Mouse (Mus musculus): ENCODE measurements around the gene Fgfr2.
"Not testable (repeated sequence)": the region's sequence is repeated elsewhere in the genome, so short reads cannot be mapped to it uniquely, and the experiment has no call there.

The Fgfr2 gene

GRCm38 (mm10) chr7:130630956-130631355 is 2492.2 kb downstream of the Fgfr2 start:
- DNase-seq = no peak

DNA sequence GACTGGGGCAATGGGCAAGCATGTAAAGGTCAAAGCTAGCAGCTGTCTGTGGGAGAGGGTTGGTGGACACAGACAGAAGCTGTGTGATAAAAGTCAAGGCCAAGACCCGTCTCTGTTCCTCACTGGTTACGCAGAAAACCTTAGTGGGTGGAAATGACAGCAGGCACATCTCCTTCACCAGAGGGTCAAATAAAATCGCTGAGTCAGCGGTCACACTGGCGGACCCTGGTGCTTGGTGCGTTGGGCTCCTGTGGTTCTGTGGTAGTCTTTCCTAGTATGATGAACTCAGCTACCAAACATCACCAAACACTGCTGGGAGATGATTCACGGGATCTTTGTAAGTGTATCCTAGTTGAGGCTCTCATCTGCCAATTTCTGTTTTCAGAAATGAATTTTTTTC is 2493.2 kb downstream of the Fgfr2 start:
- no peak for DNase-seq

DNA sequence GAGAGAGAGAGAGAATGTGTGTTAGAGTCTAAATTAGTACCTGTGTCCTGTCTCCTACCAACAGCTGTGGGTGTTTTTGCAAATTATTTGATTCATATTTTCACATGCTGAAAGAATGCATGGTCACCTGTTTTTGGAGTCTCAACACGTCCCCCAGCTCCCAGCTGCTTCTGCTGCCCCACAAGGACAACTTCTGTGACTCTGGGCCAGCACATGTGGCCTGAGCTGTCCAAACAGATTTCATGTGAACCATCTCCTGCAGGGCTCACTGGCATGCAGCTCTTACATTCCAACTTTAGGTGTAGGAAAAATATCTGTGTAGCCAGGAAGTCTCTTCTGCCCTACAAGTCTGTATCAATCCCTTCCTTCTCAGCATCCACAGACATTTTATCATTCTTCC is 2494.5 kb downstream of the Fgfr2 start:
- DNase-seq = no peak

DNA sequence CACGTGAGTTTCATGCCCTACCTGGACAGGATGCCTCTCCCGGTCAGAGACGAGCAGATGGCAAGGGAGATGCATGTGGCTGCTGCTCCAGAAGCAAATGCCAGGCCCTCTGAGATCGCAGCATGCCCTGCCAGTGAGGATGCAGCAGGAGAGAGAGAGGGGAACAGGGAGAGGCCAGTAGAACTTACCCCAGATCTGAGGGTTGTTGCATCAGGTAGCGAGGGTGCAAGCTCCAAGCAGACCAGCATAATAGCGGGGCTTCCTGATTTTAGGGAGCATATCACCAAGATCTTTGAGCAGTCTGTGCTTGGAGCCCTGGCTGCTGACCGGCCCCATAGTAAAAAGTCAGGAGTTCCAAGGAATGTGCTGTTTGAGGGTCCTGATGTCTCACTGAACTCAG is 2497.8 kb downstream of the Fgfr2 start:
- no peak for DNase-seq

DNA sequence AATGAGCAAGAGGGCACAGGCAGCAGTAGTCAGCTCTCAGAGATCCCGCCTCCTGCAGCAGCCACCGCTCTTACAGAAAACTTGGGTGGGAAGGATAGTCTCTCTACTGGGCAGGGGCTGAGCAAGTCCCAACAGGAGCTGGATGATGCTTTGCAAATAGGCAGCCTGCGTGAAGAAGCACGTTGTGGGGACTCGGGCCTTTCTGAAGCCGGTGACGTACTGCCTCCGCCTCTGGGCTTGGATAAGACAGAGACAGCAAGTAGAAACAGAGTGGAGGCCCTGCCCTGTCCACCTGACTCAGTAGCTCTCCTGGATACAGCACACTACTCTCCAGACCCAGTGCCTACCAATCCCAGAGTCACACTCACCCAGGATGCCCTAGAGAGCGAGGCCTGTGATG is 2498.9 kb downstream of the Fgfr2 start:
- no peak for DNase-seq

GRCm38 (mm10) chr7:130622359-130622758 is 2500.8 kb downstream of the Fgfr2 start:
- DNase-seq = no peak

DNA sequence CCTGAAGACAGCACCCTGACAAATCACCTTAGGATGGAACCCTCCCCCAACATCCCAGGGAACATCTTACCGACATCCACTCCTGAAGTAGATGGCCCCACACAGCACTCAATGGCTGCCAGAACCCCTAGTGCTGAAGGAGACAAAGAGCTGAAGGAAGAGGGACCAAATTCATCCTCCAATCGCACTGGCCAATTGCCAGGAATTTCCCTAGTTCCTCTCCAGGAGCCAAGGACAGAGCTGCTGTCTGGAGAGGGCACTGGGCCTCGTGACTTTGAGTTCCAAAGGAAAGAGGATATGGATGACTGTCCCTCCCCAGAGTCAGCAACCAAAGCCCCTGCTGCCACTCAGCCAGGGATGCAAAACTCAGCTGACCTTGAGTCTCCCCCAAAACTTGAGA is 2501.2 kb downstream of the Fgfr2 start:
- DNase-seq = peak; percentile 37

DNA sequence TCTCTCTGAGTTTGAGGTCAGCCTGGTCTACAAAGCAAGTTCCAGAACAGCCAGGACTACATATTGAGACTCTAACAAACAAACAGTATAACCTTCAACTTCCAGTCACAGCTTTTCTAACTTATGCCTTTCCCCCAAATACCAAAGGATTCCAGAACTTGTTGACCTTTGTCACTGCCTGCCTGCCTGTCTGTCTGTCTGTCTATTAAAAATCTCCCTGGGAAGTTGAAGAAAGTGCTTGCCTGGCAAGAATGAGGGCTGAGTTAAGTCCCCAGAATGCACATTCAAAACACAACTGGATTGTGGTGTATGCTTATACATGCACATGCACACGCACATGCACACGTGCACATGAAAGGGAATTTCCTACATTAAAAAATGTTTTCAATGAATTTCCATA is 2502.1 kb downstream of the Fgfr2 start:
- no peak for DNase-seq

DNA sequence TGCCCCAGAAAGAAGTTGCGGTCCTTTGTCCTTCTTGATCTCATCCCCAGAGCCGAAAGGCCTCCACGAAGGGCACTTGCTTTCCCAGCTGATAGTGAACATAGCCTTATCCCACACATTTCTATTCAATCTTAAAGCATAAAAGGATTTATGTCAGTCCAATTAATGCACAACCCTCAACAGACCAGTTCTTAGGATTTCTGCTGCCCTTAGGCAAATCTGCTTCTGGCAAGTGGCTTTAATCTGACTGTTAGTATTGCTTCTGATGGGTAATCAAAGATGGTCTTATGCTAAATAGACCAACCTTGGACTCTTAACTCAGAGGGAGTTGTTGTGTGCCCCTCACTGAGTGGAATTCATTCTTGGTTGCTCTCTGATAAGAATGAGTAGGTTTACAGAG is 2505.6 kb downstream of the Fgfr2 start:
- DNase-seq = no peak

DNA sequence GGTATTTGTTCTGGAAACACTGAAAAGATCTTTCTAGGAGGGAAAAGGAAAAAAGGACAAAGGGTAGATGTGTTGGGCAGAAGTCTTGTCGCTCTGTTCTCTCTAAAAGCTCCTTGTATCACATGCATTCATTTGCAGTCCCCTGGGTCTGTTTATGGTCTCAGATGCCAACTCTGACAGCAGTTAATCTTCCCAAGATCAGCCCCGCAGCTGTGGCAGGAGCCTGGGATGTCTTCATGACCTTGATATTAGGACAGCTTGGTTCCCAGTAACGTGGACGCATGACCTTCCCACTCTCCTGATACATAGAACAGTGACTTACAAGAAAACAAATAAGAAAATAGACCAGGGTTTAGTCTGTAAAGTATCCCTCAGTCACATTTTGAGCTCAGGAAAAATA is 2509.2 kb downstream of the Fgfr2 start:
- DNase-seq = no peak

DNA sequence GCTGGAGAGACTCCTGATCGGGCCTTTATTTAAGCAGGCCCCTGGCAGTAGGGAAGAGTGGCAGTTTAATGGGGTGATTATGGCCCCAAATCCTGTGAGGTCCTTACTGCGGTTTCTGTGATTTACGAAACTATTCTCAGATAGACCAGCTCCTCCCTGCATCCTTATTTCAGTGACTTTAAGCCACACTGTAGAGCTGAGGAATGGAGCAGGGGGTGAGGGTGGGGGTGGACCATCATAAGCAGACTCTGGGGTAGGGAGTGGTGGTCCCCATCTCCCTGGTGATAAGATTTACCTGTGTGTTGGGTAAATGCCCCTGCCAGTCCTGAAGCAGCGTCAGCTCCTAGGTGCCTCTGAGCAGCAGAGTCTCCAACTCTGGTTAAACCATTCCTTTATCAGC is 2516.2 kb downstream of the Fgfr2 start:
- no peak for DNase-seq

GRCm38 (mm10) chr7:130605111-130605510 is 2518.0 kb downstream of the Fgfr2 start:
- DNase-seq = peak; percentile 44

DNA sequence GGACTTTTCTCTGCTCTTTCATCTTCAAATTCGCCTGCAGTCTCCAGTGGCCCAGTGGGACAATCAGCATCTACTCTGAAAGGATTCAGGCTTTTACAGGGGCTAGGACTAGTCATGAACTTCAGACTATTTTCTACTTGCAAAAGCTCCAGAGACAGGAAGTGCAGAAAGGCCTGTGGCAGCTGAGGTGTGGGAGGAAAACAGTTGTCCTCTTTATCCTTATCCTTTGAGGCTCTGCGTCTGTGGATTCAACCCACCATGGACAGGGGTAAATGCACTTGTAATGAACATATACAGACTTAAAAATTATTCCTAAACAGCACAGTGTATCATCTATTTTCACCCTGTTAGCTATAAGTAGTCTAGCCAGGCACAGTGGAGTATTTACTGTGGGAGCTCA is 2518.8 kb downstream of the Fgfr2 start:
- DNase-seq = no peak

- no peak for DNase-seq
Measured at GRCm38 (mm10) chr7:130603556-130603955, 2519.6 kb downstream of the Fgfr2 start.

DNA sequence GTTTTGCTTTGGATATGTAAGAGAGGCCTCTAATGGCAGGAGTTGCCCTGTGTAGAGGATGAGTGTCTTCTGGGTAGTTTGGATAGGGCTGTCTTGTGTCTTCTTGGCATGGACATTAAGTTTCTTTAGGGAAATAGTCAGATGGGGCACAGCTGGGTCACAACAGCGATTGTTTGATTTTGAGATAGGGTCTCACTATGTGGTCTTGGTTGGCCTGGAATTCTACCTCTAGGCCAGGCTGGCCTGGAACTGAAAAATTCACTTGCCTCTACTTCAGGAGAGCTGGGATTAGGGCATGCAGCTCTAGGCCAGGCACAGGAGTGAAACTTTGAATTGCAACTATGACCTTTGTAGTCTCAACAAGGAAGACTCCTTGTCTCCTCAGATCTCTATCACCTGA is 2520.3 kb downstream of the Fgfr2 start:
- peak; percentile 15 for DNase-seq

DNA sequence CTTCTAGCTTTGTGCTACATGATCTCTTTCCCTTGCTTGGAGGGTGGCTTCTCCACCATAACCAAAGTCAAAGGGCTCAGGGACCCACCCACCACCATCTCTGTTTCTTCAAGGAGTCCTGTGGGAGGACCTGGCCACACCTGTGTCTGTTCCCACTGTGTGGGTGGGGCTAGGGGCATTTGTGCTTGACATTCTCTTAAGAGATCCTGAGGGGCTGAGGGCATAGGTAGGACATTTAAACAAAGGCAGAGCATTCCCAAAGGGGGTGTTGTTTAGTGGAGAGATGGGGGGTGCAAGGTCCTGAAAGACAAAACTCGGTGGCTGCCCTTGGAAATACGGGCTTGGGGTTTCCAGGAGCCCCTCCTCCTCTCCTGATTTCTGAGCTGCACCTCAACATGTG is 2522.6 kb downstream of the Fgfr2 start:
- DNase-seq = no peak

DNA sequence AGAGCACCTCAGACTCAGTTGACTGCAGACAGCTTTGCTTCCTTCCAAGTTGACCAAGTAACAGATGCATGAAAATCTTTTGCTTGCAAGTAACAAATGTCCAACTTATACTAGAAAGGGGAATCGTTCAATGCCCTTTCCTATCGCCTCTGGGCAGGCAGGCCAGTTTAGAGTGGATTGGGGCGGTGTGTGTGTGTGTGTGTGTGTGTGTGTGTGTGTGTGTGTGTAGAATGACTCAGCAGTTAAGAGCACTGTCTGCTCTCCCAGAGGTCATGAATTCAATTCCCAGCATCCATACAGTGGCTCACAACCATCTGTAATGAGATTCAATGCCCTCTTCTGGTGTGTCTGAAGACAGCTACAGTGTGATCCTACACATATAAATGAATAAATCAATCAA is 2523.1 kb downstream of the Fgfr2 start:
- DNase-seq = no peak

DNA sequence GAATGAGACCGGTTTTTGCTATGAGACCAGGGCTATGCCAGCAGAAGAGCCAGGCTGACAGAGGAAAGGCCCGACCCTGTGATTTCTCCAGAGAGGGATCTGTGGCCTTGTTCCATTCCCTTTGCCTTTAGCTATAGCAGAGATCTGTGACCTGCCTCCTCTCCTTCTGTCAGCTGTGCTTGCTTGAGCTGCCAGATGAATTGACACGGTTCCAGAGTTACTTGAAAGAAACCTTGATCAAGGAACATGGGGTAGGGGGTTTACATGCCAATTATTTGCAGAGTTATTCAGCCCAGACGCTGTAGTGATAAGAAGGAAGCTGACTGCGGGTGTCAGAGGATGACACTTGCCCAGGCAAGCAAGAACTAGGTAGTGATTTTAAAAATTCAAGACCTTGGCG is 2525.6 kb downstream of the Fgfr2 start:
- DNase-seq = no peak

- DNase-seq = peak; percentile 67
Measured at GRCm38 (mm10) chr7:130596079-130596855, 2526.9 kb downstream of the Fgfr2 start.

- DNase-seq = peak; percentile 54
Measured at GRCm38 (mm10) chr7:130593375-130594239, 2529.5 kb downstream of the Fgfr2 start.

GRCm38 (mm10) chr7:130592975-130593374 is 2530.2 kb downstream of the Fgfr2 start:
- not testable (repeated sequence) for DNase-seq

DNA sequence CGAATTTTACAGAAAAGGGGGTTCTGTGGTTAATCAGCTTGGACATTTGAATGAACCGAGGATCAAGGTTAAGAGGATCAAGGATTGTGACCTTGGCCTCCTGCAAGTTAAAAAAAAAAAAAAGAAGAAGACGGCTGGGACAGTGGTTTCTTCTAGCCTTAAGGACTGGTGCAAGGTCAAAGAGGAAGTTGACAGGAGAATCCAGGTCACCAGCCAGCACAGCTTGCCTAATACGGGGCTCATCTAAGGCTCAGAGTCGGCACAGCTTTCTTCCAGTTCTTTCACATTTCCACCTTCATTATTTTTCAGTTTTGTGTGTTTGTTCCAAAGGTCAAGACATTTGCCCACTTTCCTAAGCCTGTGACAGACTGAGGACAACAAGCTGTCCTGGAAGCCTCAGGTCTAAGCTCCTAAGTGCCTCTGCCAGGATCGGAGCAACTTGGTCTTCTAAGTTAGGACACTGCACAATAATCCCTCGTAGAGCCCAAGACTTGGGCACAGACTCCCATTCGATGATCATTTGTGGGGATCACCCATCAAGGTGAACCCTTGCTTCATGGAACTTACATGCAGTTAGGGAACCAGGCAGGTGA is 2532.2 kb downstream of the Fgfr2 start:
- DNase-seq = no peak

- DNase-seq = no peak
Measured at GRCm38 (mm10) chr7:130590081-130590828, 2532.9 kb downstream of the Fgfr2 start.

Data from kidney, adult 18-20 months (tissue).